Mouse (Mus musculus): Measurements from ENCODE around the gene Wfdc15a. TPM values are rescaled to one million over a fixed set of nuclear protein-coding genes. Genes with fewer than 3 reads are reported as not detected.

Wfdc15a gene
- total RNA-seq, 2 experiments from 2014 or later = not detected

GRCm38 (mm10) chr2:164152341-164152740 lies 47.6 kb downstream of the Wfdc15a start:
- no peak for DNase-seq (ENCODE audit: extremely low spot score in 1 of 2, low spot score in 2 of 2)
- H3K4me3 ChIP-seq = no peak overlapping the region
- H3K27ac ChIP-seq = no peak overlapping the region
- intact Hi-C loops (cut with DNase I) = no loop called here
- no peak for TF ChIP-seq CTCF (IDR thresholded peaks at IDR 0.05)

GRCm38 (mm10) chr2:164150086-164150760 lies 49.7 kb downstream of the Wfdc15a start:
- TF ChIP-seq CTCF (IDR thresholded peaks at IDR 0.05) = no peak
- intact Hi-C loops (cut with DNase I) = no loop called here
- no peak overlapping the region for H3K4me3 ChIP-seq
- DNase-seq (ENCODE audit: extremely low spot score in 1 of 2, low spot score in 2 of 2) = no peak
- no peak overlapping the region for H3K27ac ChIP-seq

Other genes with a start within 250 kb of the Wfdc15a start
- gene Ywhab, start 205.2 kb downstream of the Wfdc15a start, total RNA-seq (2021) = 100 to 1,000 TPM; 440 to 460 TPM
- gene Pabpc1l, start 174.7 kb downstream of the Wfdc15a start, total RNA-seq (2021) = 1 to 10 TPM in 1 of 2 experiments, under 1 TPM in 1; 0.84 to 1.1 TPM
- gene Stk4, start 129.8 kb downstream of the Wfdc15a start, total RNA-seq (2021) = 10 to 100 TPM; 32.4 to 41.9 TPM
- gene Tomm34, start 129.0 kb downstream of the Wfdc15a start, total RNA-seq (2021) = 10 to 100 TPM; 79.2 to 83.9 TPM
- 10 to 100 TPM; 20.3 to 20.7 TPM for gene Kcns1, start 29.0 kb downstream of the Wfdc15a start, total RNA-seq (2021)
- gene Wfdc5, start 17.4 kb downstream of the Wfdc15a start, total RNA-seq (2021) = not detected
- not detected for gene Wfdc12, start 9.5 kb downstream of the Wfdc15a start, total RNA-seq (2021)
- gene Wfdc15b, start 21.5 kb upstream of the Wfdc15a start, total RNA-seq (2021) = not detected
- not detected for gene Svs2, start 38.3 kb upstream of the Wfdc15a start, total RNA-seq (2021)
- not detected for gene Svs3b, start 56.5 kb upstream of the Wfdc15a start, total RNA-seq (2021)
- gene Svs4, start 78.3 kb upstream of the Wfdc15a start, total RNA-seq (2021) = not detected
- gene Svs3a, start 89.1 kb upstream of the Wfdc15a start, total RNA-seq (2021) = not detected
- gene Svs6, start 116.6 kb upstream of the Wfdc15a start, total RNA-seq (2021) = not detected
- gene Svs5, start 132.6 kb upstream of the Wfdc15a start, total RNA-seq (2021) = not detected
- not detected for gene Slpi, start 189.0 kb upstream of the Wfdc15a start, total RNA-seq (2021)
- under 1 TPM; 0.20 to 0.23 TPM for gene Rbpjl, start 203.0 kb upstream of the Wfdc15a start, total RNA-seq (2021)
- 10 to 100 TPM; 10.4 to 11.0 TPM for gene Matn4, start 205.0 kb upstream of the Wfdc15a start, total RNA-seq (2021)
- gene Sdc4, start 243.8 kb upstream of the Wfdc15a start, total RNA-seq (2021) = 10 to 100 TPM; 78.7 to 93.2 TPM

Data from left cerebral cortex, adult 2 months (tissue).